Mouse (Mus musculus): ENCODE measurements around the gene Tas1r1.
"Not testable (repeated sequence)": the region's sequence is repeated elsewhere in the genome, so short reads cannot be mapped to it uniquely, and the experiment has no call there.

The Tas1r1 gene

GRCm38 (mm10) chr4:152044609-152045008 is 6.2 kb upstream of the Tas1r1 start:
- in situ Hi-C loops (cut with MboI, MseI): no loop called here

- in situ Hi-C loops (cut with MboI, MseI): no loop called here
Measured at GRCm38 (mm10) chr4:152043171-152043570, 4.8 kb upstream of the Tas1r1 start.

GRCm38 (mm10) chr4:152041924-152042641 is 3.7 kb upstream of the Tas1r1 start:
- in situ Hi-C loops (cut with MboI, MseI): no loop called here

DNA sequence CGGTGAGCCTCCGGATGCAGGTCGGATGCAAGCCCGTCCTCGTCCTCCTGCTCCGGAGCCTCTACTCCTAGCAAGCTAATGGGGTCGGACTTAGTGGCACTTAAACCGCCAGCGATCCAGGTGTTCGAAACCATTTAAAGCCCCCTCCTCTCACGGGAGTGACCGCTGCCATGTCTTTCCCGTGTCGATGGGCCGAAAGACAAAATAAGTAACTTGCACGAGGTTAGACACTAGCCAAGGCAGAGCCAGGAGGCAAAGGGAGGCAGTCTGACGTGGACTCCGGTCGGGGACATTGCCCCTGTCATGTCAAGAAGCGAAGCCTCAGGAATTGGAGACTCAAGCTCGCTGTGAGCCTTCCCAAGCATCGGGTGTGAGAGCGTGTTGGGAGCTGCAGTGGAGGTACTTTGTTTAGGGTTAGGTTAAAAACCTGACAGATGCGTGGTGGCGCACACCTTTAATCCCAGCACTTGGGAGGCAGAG is 1.5 kb upstream of the Tas1r1 start:
- in situ Hi-C loops (cut with MboI, MseI): no loop called here

GRCm38 (mm10) chr4:152038985-152039830 is 840 bp upstream of the Tas1r1 start, which contains the start of gene Nol9:
Gene Nol9 (plus strand): TSS chr4:152039321.
- in situ Hi-C loops (cut with MboI, MseI): no loop called here

DNA sequence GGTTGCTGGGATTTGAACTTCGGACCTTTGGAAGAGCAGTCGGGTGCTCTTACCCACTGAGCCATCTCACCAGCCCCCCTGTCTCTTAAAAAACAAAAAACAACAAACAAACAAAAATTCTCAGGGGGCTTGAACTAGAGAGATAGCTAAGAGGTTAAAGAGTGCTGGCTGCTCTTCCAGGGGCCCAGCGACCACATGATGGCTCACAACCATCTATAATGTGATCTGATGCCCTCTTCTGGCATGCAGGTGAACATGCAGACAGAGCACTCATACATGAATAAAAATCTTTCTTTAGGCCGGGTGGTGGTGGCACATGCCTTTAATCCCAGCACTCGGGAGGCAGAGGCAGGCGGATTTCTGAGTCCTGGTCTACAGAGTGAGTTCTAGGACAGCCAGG is 1.9 kb downstream of the Tas1r1 start:
- in situ Hi-C loops (cut with MboI, MseI): not testable (repeated sequence)

GRCm38 (mm10) chr4:152032922-152033321 is 5.4 kb downstream of the Tas1r1 start:
- in situ Hi-C loops (cut with MboI, MseI): loop anchor here (5.0 kb wide), 1 partner anchor 51 kb away; no protein-coding TSS in a partner anchor

DNA sequence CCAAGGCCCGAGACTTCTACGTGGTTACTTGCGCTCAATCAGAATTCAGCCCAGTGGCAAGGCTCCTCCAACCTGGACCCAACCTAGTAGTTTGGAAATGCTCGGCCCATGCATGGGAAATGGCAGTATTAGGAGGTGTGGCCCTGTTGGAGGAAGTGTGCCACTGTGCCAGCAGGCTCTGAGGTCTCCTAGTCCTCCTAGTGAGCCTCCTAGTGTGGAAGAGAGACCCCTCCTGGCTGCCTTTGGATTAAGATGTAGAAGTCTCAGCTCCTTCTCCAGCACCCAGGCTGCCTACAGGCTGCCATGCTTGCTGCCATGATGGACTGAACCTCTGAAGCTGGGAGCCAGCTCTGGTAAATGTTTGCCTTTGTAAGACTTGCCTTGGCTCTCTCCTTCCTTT is 8.4 kb downstream of the Tas1r1 start:
- in situ Hi-C loops (cut with MboI, MseI): loop anchor here (5.0 kb wide), 1 partner anchor 48 kb away; no protein-coding TSS in a partner anchor

DNA sequence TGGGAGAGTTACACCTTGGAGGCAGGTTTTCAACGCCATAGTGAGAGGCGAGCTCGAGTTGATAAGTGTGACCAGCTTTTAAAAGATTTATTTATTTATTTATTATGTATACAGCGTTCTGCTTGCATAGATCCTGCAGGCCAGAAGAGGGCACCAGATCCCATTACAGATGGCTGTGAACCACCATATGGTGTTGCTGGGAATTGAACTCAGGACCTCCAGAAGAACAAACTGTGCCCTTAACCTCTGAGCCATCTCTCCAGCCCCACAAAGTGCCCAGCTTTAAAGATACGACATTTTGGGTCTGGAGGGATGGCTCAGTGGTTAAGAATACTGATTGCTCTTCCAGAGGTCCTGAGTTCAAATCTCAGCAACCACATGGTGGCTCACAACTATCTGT is 9.3 kb downstream of the Tas1r1 start:
- in situ Hi-C loops (cut with MboI, MseI): no loop called here

GRCm38 (mm10) chr4:152028456-152028855 is 9.9 kb downstream of the Tas1r1 start:
- in situ Hi-C loops (cut with MboI, MseI): no loop called here

- in situ Hi-C loops (cut with MboI, MseI): no loop called here
Measured at GRCm38 (mm10) chr4:152027524-152027923, 10.8 kb downstream of the Tas1r1 start, which contains the start of gene Zbtb48. Gene Zbtb48 (minus strand): TSS chr4:152027671.

DNA sequence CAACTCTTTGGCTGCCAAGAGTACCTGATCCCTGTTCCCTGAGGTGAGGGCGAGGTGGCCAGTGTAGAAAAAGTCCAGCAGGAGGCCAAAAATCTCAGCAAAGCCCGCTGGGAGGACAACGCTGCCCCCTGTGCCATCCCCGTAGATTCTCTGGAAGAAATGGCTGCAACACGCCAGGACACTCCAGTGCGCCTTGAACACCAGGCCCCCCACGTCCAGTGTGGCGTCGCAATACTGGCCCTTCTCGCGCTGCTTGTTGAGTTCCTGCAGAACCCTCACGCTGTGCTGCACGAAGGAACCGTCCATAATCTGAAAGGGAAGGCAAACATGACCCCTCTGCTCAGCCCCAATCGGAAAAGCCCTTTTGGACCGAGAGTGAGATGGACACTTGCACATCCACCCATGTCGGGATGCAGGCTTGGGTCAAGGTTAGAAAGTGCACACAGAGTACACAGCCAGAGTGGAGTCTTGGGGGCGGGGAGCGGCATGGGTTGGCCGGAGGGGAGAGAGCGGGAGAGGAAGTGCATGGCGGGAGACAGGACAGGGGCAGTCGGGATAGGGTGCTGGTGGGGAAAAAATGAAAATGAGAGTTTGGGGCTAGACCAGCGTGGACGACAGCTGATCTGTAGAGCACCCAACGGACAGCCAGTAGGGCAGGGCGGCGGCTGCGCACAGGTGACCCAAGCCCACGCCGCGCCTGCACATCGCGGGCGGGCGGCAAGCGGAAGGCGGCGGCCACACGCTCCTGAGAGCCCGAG is 11.4 kb downstream of the Tas1r1 start:
- in situ Hi-C loops (cut with MboI, MseI): no loop called here

DNA sequence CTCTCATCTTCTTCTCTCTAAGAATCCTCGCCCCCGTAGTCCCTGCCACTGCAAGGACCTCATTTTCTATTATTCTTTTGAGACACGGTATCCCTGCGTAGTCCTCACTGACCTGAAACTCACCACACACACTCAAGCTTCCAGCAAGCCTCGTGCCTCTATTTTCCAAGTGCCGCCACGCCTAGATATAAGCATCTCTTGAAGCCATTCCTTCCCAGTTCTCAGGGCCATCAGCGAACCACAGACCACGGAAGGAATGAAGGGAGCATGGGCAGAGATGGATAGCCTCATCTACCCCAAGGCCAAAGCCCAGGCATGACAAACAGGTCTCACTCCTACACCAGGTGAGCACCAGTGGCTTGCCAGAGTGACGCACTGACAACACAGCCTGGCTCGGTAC is 13.8 kb downstream of the Tas1r1 start:
- in situ Hi-C loops (cut with MboI, MseI): no loop called here

- in situ Hi-C loops (cut with MboI, MseI): no loop called here
Measured at GRCm38 (mm10) chr4:152022506-152022905, 15.9 kb downstream of the Tas1r1 start.

- in situ Hi-C loops (cut with MboI, MseI): no loop called here
Measured at GRCm38 (mm10) chr4:152021568-152022097, 16.7 kb downstream of the Tas1r1 start.

DNA sequence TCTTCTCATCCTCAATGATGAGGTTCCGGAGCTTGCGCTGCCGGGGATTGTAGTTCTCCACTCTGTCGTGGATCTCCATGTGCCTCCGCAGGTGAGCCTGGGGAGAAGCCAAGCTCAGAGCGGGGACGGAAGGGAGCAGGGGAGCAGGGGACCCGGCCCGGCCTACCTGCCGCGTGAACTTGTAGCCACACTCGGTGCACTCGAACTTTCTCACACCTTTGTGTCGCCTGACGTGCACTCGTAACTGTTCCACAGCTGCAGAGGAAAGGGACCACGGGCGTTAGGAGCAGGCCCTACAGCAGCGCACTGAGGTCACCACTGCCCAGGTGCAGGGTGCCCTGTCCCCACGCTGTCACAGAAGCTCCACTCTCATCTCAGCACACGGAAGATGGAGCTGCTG is 18.3 kb downstream of the Tas1r1 start:
- in situ Hi-C loops (cut with MboI, MseI): no loop called here

- in situ Hi-C loops (cut with MboI, MseI): no loop called here
Measured at GRCm38 (mm10) chr4:152019073-152019472, 19.3 kb downstream of the Tas1r1 start.

- in situ Hi-C loops (cut with MboI, MseI): no loop called here
Measured at GRCm38 (mm10) chr4:152013036-152013813, 25.1 kb downstream of the Tas1r1 start.

DNA sequence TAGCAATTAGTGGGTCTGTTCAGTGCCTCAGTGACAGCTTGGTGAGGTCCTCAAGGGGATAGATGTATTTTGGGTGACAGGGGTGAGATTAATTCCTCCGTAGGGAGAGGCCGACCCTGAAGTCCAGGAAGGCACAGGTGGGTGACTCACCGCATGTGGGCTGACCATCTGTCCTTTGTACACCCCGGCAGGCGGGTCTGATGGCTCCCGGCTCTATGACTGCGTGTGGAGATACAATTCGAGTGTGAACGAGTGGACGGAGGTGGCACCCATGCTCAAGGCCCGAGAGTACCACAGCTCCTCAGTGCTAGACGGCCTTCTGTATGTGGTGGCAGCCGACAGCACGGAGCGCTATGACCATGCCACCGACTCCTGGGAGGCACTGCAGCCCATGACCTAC is 26.3 kb downstream of the Tas1r1 start:
- in situ Hi-C loops (cut with MboI, MseI): no loop called here

GRCm38 (mm10) chr4:152011171-152011760 is 27.1 kb downstream of the Tas1r1 start:
- in situ Hi-C loops (cut with MboI, MseI): no loop called here
